Mouse (Mus musculus): ENCODE data around the gene Dennd1b.

DNA sequence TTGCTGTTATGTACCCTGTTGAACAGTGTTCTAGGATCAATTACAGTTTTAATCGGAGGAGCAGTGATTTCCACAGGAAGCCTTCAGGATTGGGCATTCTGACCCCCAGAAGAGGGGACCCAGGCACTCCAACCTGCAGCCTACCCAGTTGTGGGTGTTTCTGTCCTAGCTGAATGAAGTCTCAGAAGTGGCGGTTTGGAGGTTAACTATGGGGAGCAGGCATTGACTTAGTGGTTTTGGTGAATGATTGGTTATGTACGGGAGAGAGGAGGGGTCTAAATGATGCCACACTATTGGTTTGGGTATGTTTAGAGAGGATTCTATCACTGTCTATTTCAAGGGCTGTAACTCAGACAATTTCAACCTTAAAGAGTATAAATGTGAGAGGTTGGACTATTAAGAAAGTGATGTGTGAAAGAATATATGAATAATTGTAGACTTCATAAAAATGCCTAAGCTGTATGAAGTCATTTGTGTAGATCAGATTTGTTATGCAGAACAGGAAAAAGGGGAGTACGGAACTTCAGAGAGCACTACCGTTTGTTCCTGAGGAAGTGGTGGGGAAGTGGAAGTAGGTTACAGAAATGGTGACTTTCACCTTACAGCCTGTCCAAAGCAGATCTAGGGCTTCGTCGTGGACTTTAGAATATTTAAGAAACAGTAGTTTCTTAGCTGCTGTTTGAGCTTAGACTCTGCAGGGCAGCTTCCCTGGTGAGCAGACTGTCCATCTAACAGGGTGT lies 73.7 kb downstream of the Dennd1b start:
- TF ChIP-seq POLR2A (IDR thresholded peaks at IDR 0.05; ENCODE audit: extremely low read depth, insufficient read depth, low read length) (no peak), CTCF (IDR thresholded peaks at IDR 0.05; ENCODE audit: low read depth, low read length) (no peak)
